Mouse (Mus musculus): ENCODE data around the gene Pla2g4a. TPM values are rescaled to one million over a fixed set of nuclear protein-coding genes. Genes with fewer than 3 reads are reported as not detected.

The Pla2g4a gene
- total and polyA plus RNA-seq, 2 experiments: 0.15 to 2.5 TPM

DNA sequence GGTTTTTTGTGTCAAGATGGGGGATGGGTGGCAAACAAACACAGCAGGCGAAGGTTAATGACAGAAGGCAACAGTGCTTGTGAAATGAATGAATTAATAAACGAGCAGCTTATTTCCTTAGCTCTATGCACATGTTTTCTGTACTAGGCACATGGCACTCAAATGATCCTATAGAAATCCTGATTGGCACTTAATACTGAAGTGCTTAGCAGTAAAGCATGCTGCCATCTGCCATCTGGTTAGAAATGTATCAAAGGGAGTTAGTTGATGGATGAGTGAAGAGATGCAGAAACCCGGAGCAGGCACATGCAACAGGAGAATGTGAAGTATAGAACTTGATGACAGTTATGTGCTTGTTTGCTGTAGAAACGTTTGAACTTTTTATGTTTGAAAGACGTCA is 64.5 kb downstream of the Pla2g4a start:
- no peak overlapping the region for H3K9ac ChIP-seq (ENCODE audit: low read depth, low read length)
- TF ChIP-seq POLR2A (IDR thresholded peaks at IDR 0.05; ENCODE audit: extremely low read depth, insufficient read depth, low read length) (no peak), CTCF (IDR thresholded peaks at IDR 0.05; ENCODE audit: low read depth, low read length) (no peak)
- H3K27me3 ChIP-seq (ENCODE audit: control insufficient read depth, insufficient read depth, low read length): no peaks in the 10 kb centered on the region
- H3K4me3 ChIP-seq (ENCODE audit: insufficient read depth, low read depth, low read length): no peak overlapping the region
- no peaks in the 10 kb centered on the region for H3K79me2 ChIP-seq (ENCODE audit: control insufficient read depth, insufficient read depth, low read length)
- no peaks in the 10 kb centered on the region for H3K4me1 ChIP-seq (ENCODE audit: control insufficient read depth, insufficient read depth, low read length)
- no peak for DNase-seq (ENCODE audit: extremely low read depth, low read depth, low spot score)
- H3K36me3 ChIP-seq (ENCODE audit: control insufficient read depth, insufficient read depth, low read length): no peaks in the 10 kb centered on the region
- WGBS: 51% methylated on average over 5 of the region's 5 CpGs
- no peak overlapping the region for H3K27ac ChIP-seq (replicated peaks; ENCODE audit: insufficient read depth, low read depth, low read length)

- TF ChIP-seq CTCF (IDR thresholded peaks at IDR 0.05; ENCODE audit: low read depth, low read length) (no peak), POLR2A (IDR thresholded peaks at IDR 0.05; ENCODE audit: extremely low read depth, insufficient read depth, low read length) (no peak)
- Histone ChIP-seq H3K27me3 (ENCODE audit: control insufficient read depth, insufficient read depth, low read length) (no peaks in the 10 kb centered on the region), H3K4me3 (ENCODE audit: insufficient read depth, low read depth, low read length) (no peak overlapping the region), H3K79me2 (ENCODE audit: control insufficient read depth, insufficient read depth, low read length) (no peaks in the 10 kb centered on the region), H3K36me3 (ENCODE audit: control insufficient read depth, insufficient read depth, low read length) (no peaks in the 10 kb centered on the region), H3K27ac (replicated peaks; ENCODE audit: insufficient read depth, low read depth, low read length) (no peak overlapping the region), H3K4me1 (ENCODE audit: control insufficient read depth, insufficient read depth, low read length) (no peaks in the 10 kb centered on the region), H3K9ac (ENCODE audit: low read depth, low read length) (no peak overlapping the region)
- no peak for DNase-seq (ENCODE audit: extremely low read depth, low read depth, low spot score)
- WGBS: 88% methylated on average over 8 of the region's 8 CpGs
These were observed 66.2 kb downstream of the Pla2g4a start for GRCm38 (mm10) chr1:149894940-149895339.

DNA sequence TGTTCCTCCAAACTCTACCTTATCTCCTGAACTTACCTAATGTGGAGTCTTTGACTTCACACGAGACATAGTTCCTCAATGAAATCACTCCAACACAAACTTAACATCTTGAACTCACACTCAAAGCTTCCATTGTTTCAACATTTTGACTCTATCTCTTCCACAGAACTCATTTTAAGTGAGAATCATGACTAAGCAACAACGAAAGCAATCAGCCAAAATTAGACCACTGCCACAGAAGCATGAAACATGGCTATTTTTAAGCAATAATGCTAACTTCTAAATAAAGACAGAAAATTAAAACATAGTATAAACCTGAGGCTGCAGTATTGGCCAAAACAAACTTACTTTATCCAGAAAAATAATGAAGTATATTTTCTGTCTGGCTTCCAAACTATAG is 67.2 kb downstream of the Pla2g4a start:
- DNase-seq (ENCODE audit: extremely low read depth, low read depth, low spot score): no peak
- H3K4me1 ChIP-seq (ENCODE audit: control insufficient read depth, insufficient read depth, low read length): no peaks in the 10 kb centered on the region
- no peak overlapping the region for H3K27ac ChIP-seq (replicated peaks; ENCODE audit: insufficient read depth, low read depth, low read length)
- H3K27me3 ChIP-seq (ENCODE audit: control insufficient read depth, insufficient read depth, low read length): no peaks in the 10 kb centered on the region
- H3K36me3 ChIP-seq (ENCODE audit: control insufficient read depth, insufficient read depth, low read length): no peaks in the 10 kb centered on the region
- H3K9ac ChIP-seq (ENCODE audit: low read depth, low read length): no peak overlapping the region
- TF ChIP-seq POLR2A (IDR thresholded peaks at IDR 0.05; ENCODE audit: extremely low read depth, insufficient read depth, low read length) (no peak), CTCF (IDR thresholded peaks at IDR 0.05; ENCODE audit: low read depth, low read length) (no peak)
- H3K4me3 ChIP-seq (ENCODE audit: insufficient read depth, low read depth, low read length): no peak overlapping the region
- 67% methylated on average over 2 of the region's 2 CpGs for WGBS
- no peaks in the 10 kb centered on the region for H3K79me2 ChIP-seq (ENCODE audit: control insufficient read depth, insufficient read depth, low read length)

- no peak for TF ChIP-seq POLR2A (IDR thresholded peaks at IDR 0.05; ENCODE audit: extremely low read depth, insufficient read depth, low read length)
- no peak for TF ChIP-seq CTCF (IDR thresholded peaks at IDR 0.05; ENCODE audit: low read depth, low read length)
- Histone ChIP-seq H3K4me3 (ENCODE audit: insufficient read depth, low read depth, low read length) (no peak overlapping the region), H3K9ac (ENCODE audit: low read depth, low read length) (no peak overlapping the region), H3K27me3 (ENCODE audit: control insufficient read depth, insufficient read depth, low read length) (no peaks in the 10 kb centered on the region), H3K4me1 (ENCODE audit: control insufficient read depth, insufficient read depth, low read length) (no peaks in the 10 kb centered on the region), H3K79me2 (ENCODE audit: control insufficient read depth, insufficient read depth, low read length) (no peaks in the 10 kb centered on the region), H3K36me3 (ENCODE audit: control insufficient read depth, insufficient read depth, low read length) (no peaks in the 10 kb centered on the region), H3K27ac (replicated peaks; ENCODE audit: insufficient read depth, low read depth, low read length) (no peak overlapping the region)
- DNase-seq (ENCODE audit: extremely low read depth, low read depth, low spot score): no peak
- 48% methylated on average over 5 of the region's 5 CpGs for WGBS
These were observed 70.0 kb downstream of the Pla2g4a start for GRCm38 (mm10) chr1:149891057-149891456.

DNA sequence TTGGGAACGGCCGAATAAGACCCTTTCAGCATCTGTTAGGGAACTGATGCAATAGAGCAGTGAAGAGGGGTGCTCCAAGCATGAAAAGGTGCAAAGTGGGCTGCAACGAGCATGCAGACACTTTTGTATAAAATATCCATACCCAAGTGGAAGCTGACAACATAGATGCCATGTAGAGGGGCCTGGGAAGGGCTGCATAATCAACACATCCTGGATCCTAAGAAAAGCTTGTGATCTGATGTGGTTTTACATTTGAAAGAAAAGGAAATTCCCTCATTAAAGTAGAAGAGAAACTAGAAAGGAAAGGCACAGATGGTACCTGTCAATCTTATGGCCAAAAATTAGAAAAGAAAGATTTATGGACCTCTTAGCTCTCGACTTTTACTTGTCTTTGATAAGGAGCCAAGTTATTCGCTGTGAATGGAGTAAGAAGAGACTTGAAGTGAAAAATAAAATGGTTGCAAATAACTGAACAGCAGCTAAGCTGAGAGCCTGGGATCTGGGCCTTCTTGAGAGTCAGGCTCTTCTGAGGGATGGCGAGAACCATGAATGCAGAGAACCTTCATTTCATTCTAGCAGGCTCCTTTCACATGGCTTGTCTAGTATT is 78.6 kb downstream of the Pla2g4a start:
- TF ChIP-seq CTCF (IDR thresholded peaks at IDR 0.05; ENCODE audit: low read depth, low read length) (no peak), POLR2A (IDR thresholded peaks at IDR 0.05; ENCODE audit: extremely low read depth, insufficient read depth, low read length) (no peak)
- 74% methylated on average over 6 of the region's 6 CpGs for WGBS

GRCm38 (mm10) chr1:149878175-149878574 is 82.9 kb downstream of the Pla2g4a start:
- H3K36me3 ChIP-seq (ENCODE audit: control insufficient read depth, insufficient read depth, low read length): no peaks in the 10 kb centered on the region
- no peak for DNase-seq (ENCODE audit: extremely low read depth, low read depth, low spot score)
- H3K4me3 ChIP-seq (ENCODE audit: insufficient read depth, low read depth, low read length): no peak overlapping the region
- H3K79me2 ChIP-seq (ENCODE audit: control insufficient read depth, insufficient read depth, low read length): no peaks in the 10 kb centered on the region
- no peak overlapping the region for H3K9ac ChIP-seq (ENCODE audit: low read depth, low read length)
- no peaks in the 10 kb centered on the region for H3K27me3 ChIP-seq (ENCODE audit: control insufficient read depth, insufficient read depth, low read length)
- no peak overlapping the region for H3K27ac ChIP-seq (replicated peaks; ENCODE audit: insufficient read depth, low read depth, low read length)
- WGBS: 91% methylated on average over 3 of the region's 3 CpGs
- no peak for TF ChIP-seq CTCF (IDR thresholded peaks at IDR 0.05; ENCODE audit: low read depth, low read length)
- no peak for TF ChIP-seq POLR2A (IDR thresholded peaks at IDR 0.05; ENCODE audit: extremely low read depth, insufficient read depth, low read length)
- H3K4me1 ChIP-seq (ENCODE audit: control insufficient read depth, insufficient read depth, low read length): no peaks in the 10 kb centered on the region

More for the DNA sequence above, 78.6 kb downstream of the Pla2g4a start:
- Histone ChIP-seq H3K4me3 (ENCODE audit: insufficient read depth, low read depth, low read length) (no peak overlapping the region), H3K27me3 (ENCODE audit: control insufficient read depth, insufficient read depth, low read length) (no peaks in the 10 kb centered on the region), H3K79me2 (ENCODE audit: control insufficient read depth, insufficient read depth, low read length) (no peaks in the 10 kb centered on the region), H3K36me3 (ENCODE audit: control insufficient read depth, insufficient read depth, low read length) (no peaks in the 10 kb centered on the region), H3K4me1 (ENCODE audit: control insufficient read depth, insufficient read depth, low read length) (no peaks in the 10 kb centered on the region), H3K9ac (ENCODE audit: low read depth, low read length) (no peak overlapping the region), H3K27ac (replicated peaks; ENCODE audit: insufficient read depth, low read depth, low read length) (no peak overlapping the region)
- DNase-seq (ENCODE audit: extremely low read depth, low read depth, low spot score): no peak

Data from liver, adult 2 months (tissue).